Mouse (Mus musculus): ENCODE data around the gene Map4k2. TPM values are rescaled to one million over a fixed set of nuclear protein-coding genes. Genes with fewer than 3 reads are reported as not detected.

Map4k2 gene
- polyA plus RNA-seq, 1 experiment from 2014 or later: 11.3 TPM

DNA sequence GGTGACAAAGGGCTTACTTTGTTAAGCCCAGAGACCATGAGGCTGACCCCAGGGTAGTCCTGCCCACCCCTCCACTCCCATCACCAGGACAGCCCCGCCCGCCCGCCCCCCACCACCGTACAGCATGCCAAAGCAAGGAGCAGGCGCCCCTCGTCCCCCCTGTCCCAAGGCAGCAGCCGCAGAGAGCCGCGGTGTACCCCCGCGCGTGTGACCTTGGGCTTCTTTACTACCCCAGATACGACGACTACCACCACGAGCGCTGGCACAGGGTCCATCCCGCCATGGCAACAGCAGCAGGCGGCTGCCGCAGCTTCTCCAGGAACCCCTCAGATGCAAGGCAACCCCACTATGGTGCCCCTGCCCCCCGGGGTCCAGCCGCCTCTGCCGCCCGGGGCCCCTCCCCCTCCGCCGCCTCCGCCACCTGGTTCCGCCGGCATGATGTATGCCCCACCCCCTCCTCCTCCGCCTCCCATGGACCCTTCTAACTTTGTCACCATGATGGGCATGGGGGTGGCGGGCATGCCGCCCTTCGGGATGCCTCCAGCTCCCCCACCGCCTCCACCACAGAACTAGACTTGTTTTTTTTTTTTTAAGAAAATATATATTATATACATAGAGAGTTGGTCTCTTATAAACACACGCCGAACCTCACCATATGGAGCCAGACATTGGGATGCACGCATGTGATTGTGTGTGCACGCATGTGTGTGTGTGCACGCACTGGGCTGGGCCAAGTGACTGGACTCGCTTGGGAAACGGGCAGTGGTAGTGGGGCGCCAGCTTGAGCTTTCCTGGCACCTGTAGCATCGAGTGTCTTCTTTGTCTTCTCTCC lies 34.7 kb downstream of the Map4k2 start:
- Histone ChIP-seq H3K27me3 (no peaks in the 10 kb centered on the region), H3K9me3 (replicated peaks) (no peaks in the 10 kb centered on the region), H3K27ac (no peak overlapping the region), H3K4me3 (no peak overlapping the region), H3K36me3 (ENCODE audit: poor library complexity, severe bottlenecking) (peaks cover 92% of the 10 kb centered on the region), H3K4me1 (0 out of 2 replicates have a peak, but pooled peaks cover 7% of the 10 kb centered on the region), H3K9ac (no peak overlapping the region), H3K4me2 (no peak overlapping the region)
- no peak; the same call in 1 of the 2 replicates for ATAC-seq
- 89% methylated on average over 38 of the region's 42 CpGs for WGBS

- no peak for ATAC-seq
- no peaks in the 10 kb centered on the region for H3K9me3 ChIP-seq (replicated peaks)
- no peak overlapping the region for H3K9ac ChIP-seq
- H3K27ac ChIP-seq: no peak overlapping the region
- H3K4me2 ChIP-seq: no peak overlapping the region
- 73% methylated on average over 14 of the region's 14 CpGs for WGBS
- H3K4me3 ChIP-seq: no peak overlapping the region
- H3K4me1 ChIP-seq: 0 out of 2 replicates have a peak, but pooled peaks cover 7% of the 10 kb centered on the region
- H3K27me3 ChIP-seq: no peaks in the 10 kb centered on the region
- H3K36me3 ChIP-seq (ENCODE audit: poor library complexity, severe bottlenecking): peaks cover 86% of the 10 kb centered on the region
Measured at GRCm38 (mm10) chr19:6376255-6376564, 35.3 kb downstream of the Map4k2 start.

DNA sequence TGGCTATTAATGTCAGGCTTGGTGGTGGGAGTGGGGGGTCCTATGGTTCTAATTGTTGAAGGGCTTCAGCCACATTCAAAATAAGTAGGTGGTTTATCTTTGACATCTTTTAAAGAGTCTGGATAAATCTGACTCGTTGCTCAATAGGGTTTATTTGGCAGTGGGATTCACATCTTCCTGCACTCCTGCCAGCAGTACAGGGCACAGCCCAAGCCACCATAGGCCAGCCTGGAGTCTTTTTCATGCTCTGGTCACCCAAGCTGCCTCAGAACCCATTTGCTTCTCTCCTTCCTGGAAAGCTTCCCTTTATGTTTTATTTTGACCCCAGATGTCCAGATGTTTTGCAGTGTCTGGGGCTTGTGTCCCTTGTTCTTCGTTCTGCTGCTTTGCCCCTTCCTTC lies 35.7 kb downstream of the Map4k2 start:
- H3K4me3 ChIP-seq: no peak overlapping the region
- ATAC-seq: no peak
- no peaks in the 10 kb centered on the region for H3K27me3 ChIP-seq
- H3K36me3 ChIP-seq (ENCODE audit: poor library complexity, severe bottlenecking): peaks cover 82% of the 10 kb centered on the region
- no peak overlapping the region for H3K9ac ChIP-seq
- peak overlapping the region; percentile 3; the same call in 1 of the 2 replicates for H3K27ac ChIP-seq
- H3K4me1 ChIP-seq: 0 out of 2 replicates have a peak, but pooled peaks cover 7% of the 10 kb centered on the region
- H3K4me2 ChIP-seq: no peak overlapping the region
- H3K9me3 ChIP-seq (replicated peaks): no peaks in the 10 kb centered on the region
- WGBS: 71% methylated on average over 2 of the region's 2 CpGs

- ATAC-seq: no peak
- peaks cover 74% of the 10 kb centered on the region for H3K36me3 ChIP-seq (ENCODE audit: poor library complexity, severe bottlenecking)
- WGBS: 44% methylated on average over 11 of the region's 11 CpGs
Measured at GRCm38 (mm10) chr19:6377327-6378040, 36.5 kb downstream of the Map4k2 start.

DNA sequence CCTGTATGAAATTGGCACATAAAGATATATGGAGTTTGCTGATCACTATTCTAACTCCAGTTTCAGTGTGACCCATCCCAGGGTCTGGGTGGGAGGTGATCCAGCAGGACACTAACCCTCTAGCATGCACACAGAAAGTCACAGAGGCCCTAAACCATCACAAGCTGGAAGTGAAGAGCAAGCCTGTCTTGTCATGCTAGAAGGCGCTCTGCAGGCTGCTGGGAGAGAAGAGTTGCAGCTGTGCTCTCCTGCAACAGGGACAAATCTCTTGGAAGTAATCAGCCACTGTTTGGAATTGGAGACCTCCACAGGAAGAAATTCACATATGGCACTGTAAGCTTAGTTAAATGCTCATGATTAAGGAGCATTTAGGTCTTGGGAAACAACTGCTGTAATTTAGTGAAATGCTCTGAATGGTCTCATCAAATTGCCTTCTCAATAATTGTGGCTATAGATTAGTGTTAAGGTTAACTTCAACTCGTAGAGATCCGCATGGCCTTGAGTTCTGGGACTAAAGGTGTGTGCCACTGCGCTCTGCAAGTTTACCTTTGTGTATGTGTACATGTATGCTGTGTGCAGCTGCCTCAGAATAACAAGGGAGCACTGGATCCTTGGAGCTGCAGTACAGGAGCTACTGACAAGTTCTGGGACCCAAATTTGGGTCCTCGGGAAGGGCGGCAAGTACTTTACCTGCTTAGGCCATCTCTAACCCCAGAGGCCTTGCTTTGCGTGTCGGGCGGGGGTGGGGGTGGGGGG lies 39.7 kb downstream of the Map4k2 start:
- Histone ChIP-seq H3K4me1 (0 out of 2 replicates have a peak, but pooled peaks cover 16% of the 10 kb centered on the region), H3K4me3 (no peak overlapping the region), H3K9me3 (replicated peaks) (no peaks in the 10 kb centered on the region), H3K4me2 (no peak overlapping the region), H3K27me3 (no peaks in the 10 kb centered on the region), H3K9ac (no peak overlapping the region), H3K27ac (no peak overlapping the region), H3K36me3 (ENCODE audit: poor library complexity, severe bottlenecking) (peaks cover 42% of the 10 kb centered on the region)
- WGBS: 93% methylated on average over 9 of the region's 9 CpGs
- no peak for ATAC-seq

More at GRCm38 (mm10) chr19:6377327-6378040, 36.5 kb downstream of the Map4k2 start:
- Histone ChIP-seq H3K9ac (no peak overlapping the region), H3K4me1 (0 out of 2 replicates have a peak, but pooled peaks cover 7% of the 10 kb centered on the region), H3K4me2 (no peak overlapping the region), H3K27ac (peak overlapping the region; percentile 40), H3K9me3 (replicated peaks) (no peaks in the 10 kb centered on the region), H3K27me3 (no peaks in the 10 kb centered on the region), H3K4me3 (no peak overlapping the region)

DNA sequence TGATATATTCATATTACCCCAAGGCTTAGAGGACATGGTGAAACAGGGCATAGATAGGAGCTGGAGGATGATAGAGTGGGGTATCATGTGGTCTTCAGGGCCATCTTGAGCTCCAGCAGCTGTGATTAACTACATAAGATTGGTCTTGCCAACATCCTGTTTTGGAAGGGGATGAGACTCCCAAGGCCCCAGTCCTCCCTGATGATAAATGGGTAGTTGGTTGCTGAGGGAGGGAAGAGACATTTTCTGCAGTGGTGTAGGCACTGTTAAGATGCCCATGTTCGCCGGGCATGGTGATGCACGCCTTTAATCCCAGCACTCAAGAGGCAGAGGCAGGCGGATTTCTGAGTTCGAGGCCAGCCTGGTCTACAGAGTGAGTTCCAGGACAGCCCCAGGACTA lies 40.3 kb downstream of the Map4k2 start:
- Histone ChIP-seq H3K27me3 (no peaks in the 10 kb centered on the region), H3K4me3 (no peak overlapping the region), H3K4me2 (no peak overlapping the region), H3K4me1 (0 out of 2 replicates have a peak, but pooled peaks cover 16% of the 10 kb centered on the region), H3K9ac (no peak overlapping the region), H3K36me3 (ENCODE audit: poor library complexity, severe bottlenecking) (peaks cover 36% of the 10 kb centered on the region), H3K9me3 (replicated peaks) (no peaks in the 10 kb centered on the region), H3K27ac (no peak overlapping the region)
- ATAC-seq: no peak
- WGBS: 96% methylated on average over 5 of the region's 5 CpGs

GRCm38 (mm10) chr19:6382323-6382924 lies 41.5 kb downstream of the Map4k2 start:
- peaks cover 24% of the 10 kb centered on the region for H3K36me3 ChIP-seq (ENCODE audit: poor library complexity, severe bottlenecking)
- H3K27ac ChIP-seq: no peak overlapping the region
- H3K27me3 ChIP-seq: no peaks in the 10 kb centered on the region
- ATAC-seq: no peak
- WGBS: 82% methylated on average over 4 of the region's 4 CpGs
- 0 out of 2 replicates have a peak, but pooled peaks cover 14% of the 10 kb centered on the region for H3K4me1 ChIP-seq
- H3K4me3 ChIP-seq: no peak overlapping the region
- no peak overlapping the region for H3K9ac ChIP-seq
- H3K4me2 ChIP-seq: no peak overlapping the region
- no peaks in the 10 kb centered on the region for H3K9me3 ChIP-seq (replicated peaks)

DNA sequence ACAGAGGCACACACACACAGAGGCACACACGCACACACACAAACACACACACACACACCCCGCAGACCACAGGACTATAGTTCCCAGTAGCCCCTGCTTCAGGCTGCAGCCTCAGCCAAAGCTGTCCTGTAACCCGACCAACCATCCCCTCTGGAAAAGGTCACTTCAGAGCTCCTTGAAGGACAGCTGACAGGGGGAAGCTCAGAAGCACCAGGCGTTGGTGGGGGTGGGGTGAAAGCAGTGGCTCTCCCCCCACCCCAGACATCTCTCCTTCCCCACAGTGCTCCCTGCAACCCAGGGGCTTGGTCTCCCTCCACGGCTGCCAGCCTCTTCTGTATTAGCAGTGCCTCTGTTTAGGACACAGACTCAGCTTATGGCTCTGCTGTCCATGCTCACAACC lies 42.5 kb downstream of the Map4k2 start:
- no peak overlapping the region for H3K27ac ChIP-seq
- H3K9me3 ChIP-seq (replicated peaks): no peaks in the 10 kb centered on the region
- no peak overlapping the region for H3K4me2 ChIP-seq
- 0 out of 2 replicates have a peak, but pooled peaks cover 2% of the 10 kb centered on the region for H3K27me3 ChIP-seq
- H3K4me1 ChIP-seq: 0 out of 2 replicates have a peak, but pooled peaks cover 9% of the 10 kb centered on the region
- H3K4me3 ChIP-seq: no peak overlapping the region
- ATAC-seq: no peak
- 46% methylated on average over 5 of the region's 5 CpGs for WGBS
- peaks cover 14% of the 10 kb centered on the region for H3K36me3 ChIP-seq (ENCODE audit: poor library complexity, severe bottlenecking)
- H3K9ac ChIP-seq: no peak overlapping the region

DNA sequence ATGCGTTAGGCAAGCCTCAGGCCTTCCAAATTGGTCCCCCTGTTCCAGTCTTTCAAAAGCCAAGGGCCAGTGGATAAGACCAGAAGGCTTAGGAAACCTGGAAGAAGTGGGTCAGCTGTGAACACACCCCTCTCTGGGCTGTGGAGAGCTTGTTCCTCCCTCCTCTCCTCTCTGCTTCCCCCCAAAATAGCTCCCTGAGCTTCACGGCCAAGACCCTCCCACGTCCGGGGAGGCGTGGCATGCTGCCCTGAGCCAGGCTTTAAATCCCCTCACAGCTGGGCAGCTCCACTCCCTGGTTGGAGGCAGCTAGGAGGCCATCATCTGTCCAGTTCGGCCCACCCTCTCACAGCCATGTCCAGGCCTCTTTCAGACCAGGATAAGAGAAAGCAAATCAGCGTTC lies 43.2 kb downstream of the Map4k2 start, which contains the start of gene Pygm:
Gene Pygm, plus strand, starts transcription at position 272 of the 400 bp plus-strand sequence.
- 11% methylated on average over 7 of the region's 7 CpGs for WGBS
- H3K27ac ChIP-seq: no peak within 1 kb of the TSS
- H3K4me1 ChIP-seq: 0 out of 2 replicates have a peak, but pooled peaks cover 9% of the 10 kb centered on the region
- 0 out of 2 replicates have a peak, but pooled peaks cover 2% of the 10 kb centered on the region for H3K27me3 ChIP-seq
- no peak within 1 kb of the TSS for H3K4me3 ChIP-seq
- 0 out of 2 replicates have a peak within 1 kb of the TSS, but pooled peaks have one; percentile 21 for H3K9ac ChIP-seq
- no peaks in the 10 kb centered on the region for H3K9me3 ChIP-seq (replicated peaks)
- H3K4me2 ChIP-seq: no peak within 1 kb of the TSS
- no peak for ATAC-seq
- peaks cover 7% of the 10 kb centered on the region for H3K36me3 ChIP-seq (ENCODE audit: poor library complexity, severe bottlenecking)

GRCm38 (mm10) chr19:6384954-6385353 lies 44.0 kb downstream of the Map4k2 start:
- Histone ChIP-seq H3K27me3 (0 out of 2 replicates have a peak, but pooled peaks cover 2% of the 10 kb centered on the region), H3K9ac (no peak overlapping the region), H3K4me1 (peaks cover 16% of the 10 kb centered on the region; the same call in 1 of the 2 replicates), H3K36me3 (ENCODE audit: poor library complexity, severe bottlenecking) (peaks cover under 1% of the 10 kb centered on the region; the same call in 1 of the 2 replicates), H3K27ac (no peak overlapping the region), H3K9me3 (replicated peaks) (no peaks in the 10 kb centered on the region), H3K4me2 (no peak overlapping the region), H3K4me3 (no peak overlapping the region)
- ATAC-seq: no peak
- WGBS: 90% methylated on average over 11 of the region's 11 CpGs

DNA sequence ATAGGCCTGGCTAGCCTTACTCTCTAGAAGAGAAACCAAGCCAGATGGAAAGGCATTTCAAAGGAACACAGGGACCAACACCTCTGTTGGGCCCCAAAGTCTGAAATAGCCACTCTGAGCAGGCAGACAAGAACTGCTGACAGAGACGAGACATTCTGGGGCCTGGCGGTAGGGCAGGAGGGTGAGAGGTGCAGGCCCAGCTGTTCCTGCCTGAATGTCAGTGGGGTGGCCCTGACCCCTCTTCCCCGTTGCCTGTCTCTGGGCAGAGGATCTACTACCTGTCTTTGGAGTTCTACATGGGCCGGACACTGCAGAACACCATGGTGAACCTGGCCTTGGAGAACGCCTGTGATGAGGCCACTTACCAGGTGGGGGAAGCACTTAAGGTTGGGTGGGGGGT lies 44.5 kb downstream of the Map4k2 start:
- Histone ChIP-seq H3K9me3 (replicated peaks) (no peaks in the 10 kb centered on the region), H3K36me3 (ENCODE audit: poor library complexity, severe bottlenecking) (no peaks in the 10 kb centered on the region), H3K4me2 (no peak overlapping the region), H3K9ac (no peak overlapping the region; the same call in 1 of the 2 replicates), H3K27ac (no peak overlapping the region), H3K4me3 (no peak overlapping the region), H3K27me3 (0 out of 2 replicates have a peak, but pooled peaks cover 2% of the 10 kb centered on the region), H3K4me1 (peaks cover 16% of the 10 kb centered on the region; the same call in 1 of the 2 replicates)
- no peak for ATAC-seq
- WGBS: 87% methylated on average over 5 of the region's 5 CpGs
